Comparison of ENCODE assay signal across 8 mouse cellular contexts in the genomic region with DNA sequence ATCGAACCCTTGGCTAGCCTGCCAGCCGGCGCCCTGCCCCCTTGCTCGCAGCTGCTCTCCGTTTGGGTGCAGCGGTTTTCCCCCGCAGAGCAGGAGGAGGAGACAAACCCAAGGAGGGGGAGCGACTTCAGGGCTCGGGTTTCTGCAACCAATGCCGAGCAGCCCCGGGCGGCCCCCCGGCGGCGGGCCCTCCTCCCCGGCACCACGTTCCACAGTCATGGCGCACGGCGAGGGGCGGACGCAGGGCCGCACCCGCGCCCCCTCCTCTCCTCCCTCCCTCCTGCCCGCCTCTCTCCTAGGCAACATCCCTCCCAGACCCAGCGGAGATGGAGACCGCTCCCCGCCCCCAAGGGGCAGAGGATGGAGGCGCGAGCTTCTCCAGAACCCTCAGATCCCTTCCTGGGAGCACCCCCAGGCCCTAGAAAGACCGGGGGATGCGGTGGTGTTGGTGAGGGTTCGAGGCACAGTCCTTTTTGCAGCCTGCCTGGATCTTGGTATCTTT.
DNase-seq lines count a peak whose midpoint lies in the region; ATAC-seq lines count a peak whose summit lies in the region.

No protein-coding gene starts in this region.

- under 1% methylated on average over 24 of the region's 34 CpGs for WGBS in hindbrain, embryonic 14.5 days

- peak; percentile 93 for ATAC-seq in hindbrain, embryonic 14.5 days (ENCODE audit: low FRiP score)

- H3K36me3 ChIP-seq in hindbrain, embryonic 14.5 days (replicated peaks; ENCODE audit: control insufficient read depth, insufficient read depth), result no peaks in the 10 kb centered on the region

- peak overlapping the region; percentile 100 for H3K27ac ChIP-seq in hindbrain, embryonic 14.5 days

- peak overlapping the region; percentile 71 for H3K4me3 ChIP-seq in hindbrain, embryonic 14.5 days (replicated peaks; ENCODE audit: low read length)

- H3K9ac ChIP-seq in hindbrain, embryonic 14.5 days, result peak overlapping the region; percentile 96

- no peaks in the 10 kb centered on the region for H3K27me3 ChIP-seq in hindbrain, embryonic 14.5 days (ENCODE audit: control insufficient read depth, insufficient read depth, low read length)

- H3K9me3 ChIP-seq in hindbrain, embryonic 14.5 days (ENCODE audit: control insufficient read depth, low read length), result no peaks in the 10 kb centered on the region

- peak overlapping the region; percentile 96 for H3K4me2 ChIP-seq in hindbrain, embryonic 14.5 days (replicated peaks)

- DNase-seq in MEL-GATA-1-ER (ENCODE audit: extremely low read depth, low read depth), result peak; percentile 82
- DNase-seq in cerebellum, adult 9-11 months, result peak; percentile 71
- peak; percentile 79 to 85 for DNase-seq in frontal cortex, postnatal 25 days (ENCODE audit: low spot score in 2 of 2)
- DNase-seq in hindbrain, embryonic 14.5 days (ENCODE audit: low spot score), result peak; percentile 90
- peak; percentile 93 to 94 for DNase-seq in layer of hippocampus, postnatal 36 days
- peak; percentile 91 for DNase-seq in lung, postnatal 25 days (ENCODE audit: low spot score)
- DNase-seq in retina, embryonic 14.5 days (ENCODE audit: low spot score), result peak; percentile 94
- DNase-seq in thymus, postnatal 36 days, result peak; percentile 95 to 99

- H3K4me1 ChIP-seq in hindbrain, embryonic 14.5 days (replicated peaks; ENCODE audit: control insufficient read depth, insufficient read depth, low read length), result peaks cover 34% of the 10 kb centered on the region

Comparison
In these comparisons a context has a peak if more than half of its experiments do, and no peak if none do; other contexts are left out.
1. Peak in every context shown above with its lines: DNase-seq, ATAC-seq, H3K4me3 ChIP-seq and H3K27ac ChIP-seq.